Mouse (Mus musculus): ENCODE data around the gene Vps8.

DNA sequence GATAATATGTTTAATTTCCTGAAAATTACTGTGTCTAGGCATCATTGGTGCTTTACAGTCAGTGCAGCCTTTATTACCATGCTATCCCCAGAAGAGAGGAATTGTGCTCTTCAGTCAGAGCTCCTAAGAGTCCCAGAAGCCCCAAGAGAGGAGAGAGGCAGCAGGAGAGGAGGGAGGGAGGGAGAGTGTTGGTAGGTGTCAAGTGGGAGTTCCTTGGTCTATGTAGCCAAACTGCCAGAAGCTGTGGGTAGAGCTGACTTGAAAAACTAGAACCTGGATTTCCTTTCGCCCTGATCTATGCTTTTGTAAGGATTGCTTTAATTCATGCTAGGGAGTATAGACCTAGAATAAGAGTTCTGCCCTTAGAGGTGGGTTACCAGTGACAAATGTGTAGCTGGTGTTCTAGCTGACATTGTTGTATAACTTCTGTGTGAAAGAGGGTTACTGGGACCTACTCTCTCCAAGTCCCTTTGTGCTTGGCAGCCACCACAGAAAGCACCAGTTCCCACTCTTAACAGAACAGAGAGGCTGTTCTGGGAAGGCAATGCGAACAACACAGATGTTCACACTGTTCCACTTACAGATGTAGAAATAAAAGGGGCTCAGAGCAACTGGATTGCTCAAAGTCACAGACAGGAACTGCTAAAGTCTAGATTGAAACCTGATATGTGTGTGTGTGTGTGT is 7.6 kb downstream of the Vps8 start:
- TF ChIP-seq CTCF (IDR thresholded peaks at IDR 0.05; ENCODE audit: low read depth, low read length) (no peak), GATA1 (IDR thresholded peaks at IDR 0.05; ENCODE audit: borderline replicate concordance, low read length) (no peak), POLR2AphosphoS5 (IDR thresholded peaks at IDR 0.05; ENCODE audit: insufficient replicate concordance, low read depth, low read length) (no peak)
